Mouse (Mus musculus): ENCODE data around the gene Vkorc1. TPM values are rescaled to one million over a fixed set of nuclear protein-coding genes. Genes with fewer than 3 reads are reported as not detected.
"Not testable (repeated sequence)": the region's sequence is repeated elsewhere in the genome, so short reads cannot be mapped to it uniquely, and the experiment has no call there.

Vkorc1 gene
- polyA plus RNA-seq, 1 experiment from 2014 or later: 55.2 TPM

DNA sequence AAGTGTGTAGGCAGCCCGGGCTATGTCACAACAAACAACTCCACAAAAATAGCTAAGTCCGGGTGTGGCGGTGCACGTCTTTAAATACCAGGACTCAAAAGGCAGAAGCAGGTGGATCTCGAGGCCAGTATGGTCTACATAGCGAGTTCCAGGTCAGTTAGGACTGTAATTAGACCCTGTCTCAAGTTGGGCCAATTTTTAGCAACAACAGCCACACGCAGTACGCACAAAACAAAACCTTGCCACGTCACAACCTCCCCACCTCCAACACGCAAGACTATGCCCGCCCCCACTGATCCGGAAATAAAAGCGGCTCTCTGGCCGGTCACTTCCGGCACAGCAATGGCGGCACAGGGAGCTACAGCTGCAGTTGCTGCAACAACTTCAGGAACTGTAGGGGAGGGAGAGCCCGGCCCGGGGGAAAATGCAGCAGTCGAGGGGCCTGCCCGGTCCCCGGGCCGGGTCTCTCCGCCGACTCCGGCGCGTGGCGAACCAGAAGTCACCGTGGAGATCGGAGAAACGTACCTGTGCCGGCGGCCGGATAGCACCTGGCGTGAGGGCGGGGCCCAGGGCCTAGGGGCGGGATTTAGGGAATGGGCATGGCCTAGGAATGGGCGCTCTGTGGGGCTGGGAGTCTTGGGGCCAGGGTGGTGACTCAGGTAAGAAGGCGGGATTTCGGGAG, 16.9 kb upstream of the Vkorc1 start, which contains the start of gene Kat8:
Gene Kat8, plus strand, starts transcription at position 327 of the 682 bp plus-strand sequence.
- Histone ChIP-seq H3K9ac (peak within 1 kb of the TSS; percentile 81), H3K27ac (peak within 1 kb of the TSS; percentile 53; the same call in 1 of the 2 replicates), H3K4me2 (replicated peaks) (peak within 1 kb of the TSS; percentile 78), H3K4me3 (peak within 1 kb of the TSS; percentile 95), H3K4me1 (peaks cover 5% of the 10 kb centered on the region), H3K27me3 (replicated peaks) (no peaks in the 10 kb centered on the region), H3K36me3 (peaks cover 38% of the 10 kb centered on the region), H3K9me3 (no peaks in the 10 kb centered on the region)
- WGBS: 1% methylated on average over 40 of the region's 40 CpGs
- ATAC-seq (ENCODE audit: low FRiP score, low read depth): peak; percentile 94

DNA sequence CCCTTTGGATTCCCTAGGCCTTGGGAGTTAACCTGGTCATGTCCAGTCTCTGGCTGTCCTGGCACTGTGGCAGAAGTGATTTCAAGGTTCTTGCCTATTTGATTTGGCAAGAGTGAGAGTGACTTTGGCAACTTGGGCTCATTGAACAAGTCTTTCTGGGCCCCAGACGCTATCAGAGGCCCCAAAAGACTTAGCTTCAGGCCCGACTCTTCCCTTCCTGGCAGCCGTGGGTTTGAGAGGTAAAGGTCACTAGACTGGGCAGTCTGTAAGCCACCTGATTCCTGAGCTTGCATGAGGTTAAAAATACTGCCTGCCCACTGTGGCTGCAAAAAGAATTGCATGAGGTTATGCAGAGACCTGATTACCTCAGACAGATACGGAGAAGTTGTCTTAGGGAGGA, 13.2 kb upstream of the Vkorc1 start:
- Histone ChIP-seq H3K9ac (no peak overlapping the region), H3K27me3 (replicated peaks) (no peaks in the 10 kb centered on the region), H3K36me3 (peaks cover 45% of the 10 kb centered on the region), H3K27ac (no peak overlapping the region), H3K9me3 (no peaks in the 10 kb centered on the region), H3K4me2 (replicated peaks) (no peak overlapping the region), H3K4me3 (no peak overlapping the region), H3K4me1 (peaks cover 13% of the 10 kb centered on the region)
- ATAC-seq (ENCODE audit: low FRiP score, low read depth): no peak
- whole genome bisulfite sequencing: 95% methylated on average over 4 of the region's 4 CpGs

DNA sequence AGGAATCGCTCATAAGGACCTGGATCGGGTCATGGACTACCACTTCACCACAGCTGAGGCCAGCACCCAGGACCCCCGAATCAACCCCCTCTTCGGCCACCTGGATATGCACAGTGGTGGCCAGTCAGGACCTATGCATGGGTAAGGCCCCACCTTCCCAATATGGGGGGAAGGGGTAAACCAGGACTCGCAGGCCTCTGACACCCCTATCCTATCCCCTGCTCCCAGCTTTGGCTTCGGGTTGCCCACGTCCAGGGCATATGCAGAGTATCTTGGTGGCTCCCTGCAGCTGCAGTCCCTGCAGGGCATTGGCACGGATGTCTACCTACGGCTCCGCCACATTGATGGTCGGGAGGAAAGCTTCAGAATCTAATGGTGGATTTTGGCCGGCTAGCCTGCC, 12.5 kb upstream of the Vkorc1 start:
- peaks cover 9% of the 10 kb centered on the region for H3K4me1 ChIP-seq
- H3K9me3 ChIP-seq: no peaks in the 10 kb centered on the region
- peaks cover 45% of the 10 kb centered on the region for H3K36me3 ChIP-seq
- WGBS: 95% methylated on average over 12 of the region's 12 CpGs
- no peak overlapping the region for H3K4me3 ChIP-seq
- ATAC-seq (ENCODE audit: low FRiP score, low read depth): no peak
- no peaks in the 10 kb centered on the region for H3K27me3 ChIP-seq (replicated peaks)
- no peak overlapping the region for H3K27ac ChIP-seq
- no peak overlapping the region for H3K9ac ChIP-seq
- no peak overlapping the region for H3K4me2 ChIP-seq (replicated peaks)

DNA sequence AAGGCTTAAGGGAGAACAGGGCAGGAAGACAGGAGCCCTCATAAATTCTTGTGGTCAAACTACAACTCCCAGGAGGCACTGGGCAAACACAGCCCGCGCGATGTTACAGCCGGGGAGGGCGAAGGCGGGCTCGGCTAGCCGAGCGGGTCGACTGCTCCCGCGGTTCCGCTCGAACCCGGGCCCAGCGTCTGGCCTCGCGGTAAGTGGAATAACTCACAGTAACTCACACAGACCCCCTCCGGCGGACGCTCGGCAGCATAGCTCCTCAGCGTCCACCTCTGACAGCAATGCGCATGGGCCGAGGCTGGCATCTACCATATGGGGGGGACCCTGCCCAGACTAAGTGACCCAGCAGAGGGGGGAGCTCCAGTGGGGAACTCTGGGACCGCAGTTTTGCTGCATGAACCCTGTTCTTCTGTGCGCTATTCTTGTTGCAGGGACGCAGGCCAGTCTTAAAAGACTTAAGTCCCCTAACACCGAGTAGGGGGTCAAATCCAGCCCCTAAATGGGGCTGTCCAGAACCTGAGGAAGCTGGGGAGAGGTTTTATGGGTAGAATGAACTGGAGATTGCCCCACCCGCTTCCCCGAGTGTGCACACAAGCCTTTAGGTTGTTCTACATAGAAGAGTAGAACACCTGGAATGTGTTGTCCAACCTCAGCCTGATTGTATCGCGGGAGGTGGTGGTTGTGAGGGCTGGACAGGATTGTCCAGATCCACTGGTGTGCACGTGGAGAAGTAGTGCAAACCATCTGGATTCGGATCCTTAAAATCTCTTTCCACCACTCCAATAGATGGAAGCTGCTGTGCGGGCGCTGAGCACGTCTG, 8.8 kb upstream of the Vkorc1 start, which contains the start of gene Bckdk:
Gene Bckdk, plus strand, starts transcription at position 112 of the 826 bp plus-strand sequence.
- Histone ChIP-seq H3K9me3 (no peaks in the 10 kb centered on the region), H3K9ac (peak within 1 kb of the TSS; percentile 74), H3K4me3 (peak within 1 kb of the TSS; percentile 64), H3K4me1 (peaks cover 8% of the 10 kb centered on the region), H3K27me3 (replicated peaks) (no peaks in the 10 kb centered on the region), H3K4me2 (replicated peaks) (peak within 1 kb of the TSS; percentile 84), H3K36me3 (peaks cover 40% of the 10 kb centered on the region), H3K27ac (no peak within 1 kb of the TSS; the same call in 1 of the 2 replicates)
- 8% methylated on average over 38 of the region's 38 CpGs for WGBS
- ATAC-seq (ENCODE audit: low FRiP score, low read depth): peak; percentile 87

DNA sequence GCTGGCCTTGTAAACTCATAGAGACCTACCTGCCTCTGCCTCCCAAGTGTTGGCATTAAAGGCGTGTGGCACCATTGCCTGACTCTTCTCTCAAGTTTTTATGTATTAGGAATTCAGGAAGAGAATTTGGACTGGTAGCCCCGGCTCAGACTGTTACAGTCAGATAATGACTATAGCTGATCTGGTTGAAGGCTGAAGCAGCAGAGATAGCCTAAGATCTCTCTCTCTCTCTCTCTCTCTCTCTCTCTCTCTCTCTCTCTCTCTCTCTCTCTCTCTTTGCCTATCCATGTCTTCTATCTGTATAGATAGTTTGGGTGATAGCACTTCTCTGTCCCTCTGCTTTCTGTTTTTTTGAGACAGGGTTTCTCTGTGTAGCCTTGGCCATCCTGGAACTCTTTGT, 6.4 kb upstream of the Vkorc1 start:
- 86% methylated on average over 2 of the region's 2 CpGs for WGBS
- Histone ChIP-seq H3K27me3 (replicated peaks) (no peaks in the 10 kb centered on the region), H3K4me2 (replicated peaks) (no peak overlapping the region), H3K4me1 (peaks cover 8% of the 10 kb centered on the region), H3K27ac (no peak overlapping the region), H3K9ac (no peak overlapping the region), H3K4me3 (no peak overlapping the region), H3K36me3 (peaks cover 16% of the 10 kb centered on the region), H3K9me3 (no peaks in the 10 kb centered on the region)
- ATAC-seq (ENCODE audit: low FRiP score, low read depth): no peak

DNA sequence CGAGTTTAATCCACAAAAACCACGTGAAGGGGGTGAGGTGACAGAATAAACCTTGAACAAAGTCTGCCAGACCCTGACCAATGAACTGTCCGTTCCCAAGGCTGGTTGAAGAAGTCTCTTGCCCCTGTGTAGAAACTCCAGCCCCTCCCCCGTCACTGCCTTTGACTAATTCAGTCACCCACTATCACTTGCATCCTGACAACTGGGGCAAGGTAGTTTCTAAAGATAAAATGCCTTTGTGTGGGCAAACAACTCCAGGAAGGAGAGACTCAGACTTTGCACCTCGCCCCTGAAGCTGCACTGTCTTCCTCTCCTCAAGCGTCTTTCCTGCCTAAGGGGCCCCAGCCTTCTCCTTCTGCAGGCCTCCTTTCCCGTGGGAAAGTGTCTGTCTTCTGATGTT, 4.6 kb upstream of the Vkorc1 start:
- Histone ChIP-seq H3K27me3 (replicated peaks) (no peaks in the 10 kb centered on the region), H3K4me1 (peaks cover 9% of the 10 kb centered on the region), H3K9ac (no peak overlapping the region), H3K4me2 (replicated peaks) (no peak overlapping the region), H3K36me3 (no peaks in the 10 kb centered on the region), H3K9me3 (no peaks in the 10 kb centered on the region), H3K4me3 (no peak overlapping the region), H3K27ac (no peak overlapping the region)
- ATAC-seq (ENCODE audit: low FRiP score, low read depth): no peak
- 53% methylated on average over 7 of the region's 7 CpGs for WGBS

DNA sequence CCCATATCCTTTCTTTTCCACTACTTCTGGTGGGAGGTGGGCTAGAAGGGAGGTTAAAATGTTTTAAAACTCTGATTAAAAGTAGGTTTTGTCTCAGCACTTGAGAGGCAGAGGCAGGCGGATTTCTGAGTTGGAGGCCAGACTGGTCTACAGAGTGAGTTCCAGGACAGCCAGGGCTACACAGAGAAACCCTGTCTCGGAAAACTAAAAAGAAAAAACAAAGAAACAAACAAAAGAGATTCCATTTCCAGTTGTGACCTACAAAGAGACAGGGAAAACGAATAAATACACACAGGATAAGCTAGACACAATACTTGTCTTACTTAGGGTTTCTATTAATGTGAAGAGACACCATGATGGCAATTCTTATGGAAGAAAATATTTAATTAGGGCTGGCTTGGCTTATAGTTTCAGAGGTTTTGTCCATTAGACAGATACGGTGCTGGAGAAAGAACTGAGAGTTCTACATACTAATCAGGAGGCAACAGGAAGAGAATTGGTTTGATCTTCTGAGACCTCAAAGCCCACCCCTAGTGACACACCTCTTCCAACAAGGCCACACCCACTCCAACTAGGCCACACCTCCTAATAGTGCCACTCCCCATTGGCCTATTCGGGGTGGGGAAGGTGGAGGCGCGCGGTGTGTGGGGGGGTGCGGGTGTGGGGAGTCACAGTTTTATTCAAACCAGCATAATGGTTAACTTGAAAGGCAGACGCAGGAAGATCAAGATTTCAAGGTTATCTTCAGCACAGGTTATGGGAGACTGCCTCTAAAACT, 3.0 kb upstream of the Vkorc1 start:
- H3K4me1 ChIP-seq: peaks cover 12% of the 10 kb centered on the region
- no peak overlapping the region for H3K9ac ChIP-seq
- no peaks in the 10 kb centered on the region for H3K27me3 ChIP-seq (replicated peaks)
- H3K9me3 ChIP-seq: no peaks in the 10 kb centered on the region
- H3K36me3 ChIP-seq: 0 out of 2 replicates have a peak, but pooled peaks cover under 1% of the 10 kb centered on the region
- WGBS: 45% methylated on average over 10 of the region's 10 CpGs
- no peak overlapping the region for H3K4me3 ChIP-seq
- H3K27ac ChIP-seq: no peak overlapping the region
- no peak overlapping the region for H3K4me2 ChIP-seq (replicated peaks)
- ATAC-seq (ENCODE audit: low FRiP score, low read depth): no peak

DNA sequence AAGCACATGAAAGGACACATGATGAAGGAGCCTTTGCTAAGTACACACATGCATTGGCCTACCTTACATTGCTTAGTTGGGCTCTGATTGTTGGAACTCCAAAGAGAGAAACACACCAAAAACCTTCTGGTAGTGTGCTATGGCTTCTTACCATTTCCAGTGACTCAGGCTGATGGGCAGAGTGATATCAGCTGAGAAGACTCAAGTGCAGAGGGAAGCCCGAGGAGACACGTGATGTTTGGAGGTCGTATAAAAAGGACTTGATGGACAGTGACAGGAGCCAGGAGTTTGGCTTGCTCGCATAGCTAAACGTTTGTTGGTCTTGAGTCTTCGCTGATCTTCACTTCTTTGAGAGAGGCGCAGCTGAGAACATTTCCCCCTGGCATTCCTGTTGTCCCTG, 2.1 kb upstream of the Vkorc1 start:
- peaks cover 12% of the 10 kb centered on the region for H3K4me1 ChIP-seq
- WGBS: 91% methylated on average over 7 of the region's 7 CpGs
- H3K4me2 ChIP-seq (replicated peaks): no peak overlapping the region
- ATAC-seq (ENCODE audit: low FRiP score, low read depth): no peak
- H3K9me3 ChIP-seq: no peaks in the 10 kb centered on the region
- no peak overlapping the region for H3K27ac ChIP-seq
- H3K9ac ChIP-seq: no peak overlapping the region
- no peaks in the 10 kb centered on the region for H3K27me3 ChIP-seq (replicated peaks)
- peaks cover 9% of the 10 kb centered on the region; the same call in 1 of the 2 replicates for H3K36me3 ChIP-seq
- no peak overlapping the region for H3K4me3 ChIP-seq

DNA sequence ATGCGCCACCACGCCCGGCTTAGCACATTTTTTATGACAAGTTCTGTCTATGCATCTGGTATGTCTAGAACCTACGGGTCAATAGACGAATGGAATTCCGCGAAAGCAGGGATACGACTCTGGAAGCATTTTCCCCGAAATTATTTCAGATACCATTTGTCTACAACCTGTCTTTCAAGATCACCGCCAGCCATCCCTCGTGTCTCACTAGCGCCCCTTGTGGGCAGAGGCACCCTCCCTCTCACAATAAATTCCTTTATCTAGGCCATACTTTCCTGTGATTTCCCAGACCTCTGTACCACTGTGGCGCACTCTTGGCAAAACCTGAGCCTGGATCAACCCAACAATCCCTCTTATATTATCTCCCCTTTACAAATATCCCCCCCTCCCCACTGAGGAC, 967 bp upstream of the Vkorc1 start:
- H3K4me2 ChIP-seq (replicated peaks): no peak overlapping the region
- H3K4me3 ChIP-seq: no peak overlapping the region
- no peaks in the 10 kb centered on the region for H3K27me3 ChIP-seq (replicated peaks)
- H3K27ac ChIP-seq: no peak overlapping the region
- WGBS: 60% methylated on average over 13 of the region's 13 CpGs
- no peak for ATAC-seq (ENCODE audit: low FRiP score, low read depth)
- peaks cover 12% of the 10 kb centered on the region for H3K4me1 ChIP-seq
- H3K36me3 ChIP-seq: peaks cover 14% of the 10 kb centered on the region; the same call in 1 of the 2 replicates
- no peaks in the 10 kb centered on the region for H3K9me3 ChIP-seq
- H3K9ac ChIP-seq: no peak overlapping the region

DNA sequence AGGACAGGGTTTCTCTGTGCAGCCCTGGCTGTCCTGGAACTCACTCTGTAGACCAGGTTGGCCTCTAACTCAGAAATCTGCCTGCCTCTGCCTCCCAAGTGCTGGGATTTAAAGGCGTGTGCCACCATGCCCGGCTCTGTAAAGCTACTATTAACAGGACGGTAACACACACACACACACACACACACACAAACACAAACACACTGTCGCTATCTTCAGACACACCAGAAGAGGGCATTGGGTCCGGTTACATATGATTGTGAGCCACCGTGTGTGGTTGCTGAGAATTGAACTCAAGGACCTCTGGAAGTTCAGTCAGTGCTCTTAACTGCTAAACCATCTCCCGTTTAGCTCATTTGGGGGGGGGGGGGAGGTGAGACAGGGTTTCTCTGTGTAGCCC, 474 bp upstream of the Vkorc1 start:
- peaks cover 15% of the 10 kb centered on the region; the same call in 1 of the 2 replicates for H3K36me3 ChIP-seq
- not testable (repeated sequence) for H3K27ac ChIP-seq; H3K9me3 ChIP-seq; H3K27me3 ChIP-seq (replicated peaks); H3K9ac ChIP-seq
- ATAC-seq (ENCODE audit: low FRiP score, low read depth): peak; percentile 48; the same call in 1 of the 2 replicates
- H3K4me1 ChIP-seq: peaks cover 12% of the 10 kb centered on the region
- peak overlapping the region; percentile 56; the same call in 1 of the 2 replicates for H3K4me3 ChIP-seq
- WGBS: 66% methylated on average over 7 of the region's 7 CpGs
- peak overlapping the region; percentile 72 for H3K4me2 ChIP-seq (replicated peaks)

DNA sequence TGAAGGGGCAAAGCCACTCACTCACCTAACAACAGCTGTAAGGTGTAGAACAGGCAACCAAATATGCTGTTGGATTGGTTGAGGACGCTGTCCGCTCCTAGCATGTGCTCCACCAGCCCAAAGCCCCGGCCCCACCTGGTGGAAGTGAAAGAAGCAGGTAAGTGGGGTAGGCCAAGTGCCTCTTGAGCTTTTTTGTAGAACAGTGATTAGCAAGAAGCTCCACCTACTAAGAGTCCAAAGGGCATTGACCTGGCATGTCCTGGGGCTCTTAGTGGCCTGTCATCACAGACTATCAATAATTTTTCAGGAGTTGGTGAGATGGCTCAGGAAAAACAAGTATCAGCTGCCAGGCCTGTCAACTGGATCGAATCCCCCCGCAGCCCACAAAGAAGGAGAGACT, 937 bp downstream of the Vkorc1 start:
- H3K9me3 ChIP-seq: no peaks in the 10 kb centered on the region
- H3K4me2 ChIP-seq (replicated peaks): peak overlapping the region; percentile 72
- 86% methylated on average over 5 of the region's 5 CpGs for WGBS
- peaks cover 12% of the 10 kb centered on the region for H3K4me1 ChIP-seq
- H3K27ac ChIP-seq: no peak overlapping the region
- no peak overlapping the region for H3K9ac ChIP-seq
- H3K4me3 ChIP-seq: no peak overlapping the region
- H3K27me3 ChIP-seq (replicated peaks): no peaks in the 10 kb centered on the region
- no peak for ATAC-seq (ENCODE audit: low FRiP score, low read depth)
- H3K36me3 ChIP-seq: peaks cover 28% of the 10 kb centered on the region

DNA sequence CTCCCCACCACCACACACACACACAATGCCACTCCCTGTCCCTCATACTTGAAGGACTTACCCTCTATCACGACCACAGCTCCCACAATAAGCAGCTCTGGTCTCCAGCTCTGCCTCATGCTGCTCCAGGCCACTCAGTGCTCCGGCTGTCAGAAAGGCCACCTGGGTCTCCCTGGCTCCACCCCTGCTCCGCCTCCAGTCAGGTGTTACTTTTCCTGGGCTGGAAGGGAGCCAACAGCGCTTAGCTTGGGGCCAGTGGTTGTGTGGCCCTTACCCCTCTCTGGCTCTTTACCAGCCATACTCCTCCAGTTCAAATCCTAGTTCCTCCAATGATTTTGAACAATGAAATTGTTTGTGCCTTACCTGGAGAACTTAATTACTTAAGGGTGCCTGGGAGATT, 4.6 kb downstream of the Vkorc1 start, which contains the start of gene Prss53:
Gene Prss53, minus strand, starts transcription at position 173 of the 400 bp plus-strand sequence.
- H3K36me3 ChIP-seq: peaks cover 65% of the 10 kb centered on the region
- H3K9me3 ChIP-seq: no peaks in the 10 kb centered on the region
- no peaks in the 10 kb centered on the region for H3K27me3 ChIP-seq (replicated peaks)
- no peak within 1 kb of the TSS for H3K4me3 ChIP-seq
- 0 out of 2 replicates have a peak within 1 kb of the TSS, but pooled peaks have one; percentile 20 for H3K27ac ChIP-seq
- no peak within 1 kb of the TSS for H3K9ac ChIP-seq
- H3K4me1 ChIP-seq: peaks cover 12% of the 10 kb centered on the region
- ATAC-seq (ENCODE audit: low FRiP score, low read depth): no peak
- no peak within 1 kb of the TSS for H3K4me2 ChIP-seq (replicated peaks)
- 39% methylated on average over 4 of the region's 4 CpGs for WGBS
